Mouse (Mus musculus): Measurements from ENCODE around the gene Slc44a1. TPM values are rescaled to one million over a fixed set of nuclear protein-coding genes. Genes with fewer than 3 reads are reported as not detected.

Slc44a1 gene
- polyA plus RNA-seq (2016; fragmentation: Nextera tagmentation; extraction: Ambion mirVana), result 17.6 and 18.9 TPM in 2 replicates

DNA sequence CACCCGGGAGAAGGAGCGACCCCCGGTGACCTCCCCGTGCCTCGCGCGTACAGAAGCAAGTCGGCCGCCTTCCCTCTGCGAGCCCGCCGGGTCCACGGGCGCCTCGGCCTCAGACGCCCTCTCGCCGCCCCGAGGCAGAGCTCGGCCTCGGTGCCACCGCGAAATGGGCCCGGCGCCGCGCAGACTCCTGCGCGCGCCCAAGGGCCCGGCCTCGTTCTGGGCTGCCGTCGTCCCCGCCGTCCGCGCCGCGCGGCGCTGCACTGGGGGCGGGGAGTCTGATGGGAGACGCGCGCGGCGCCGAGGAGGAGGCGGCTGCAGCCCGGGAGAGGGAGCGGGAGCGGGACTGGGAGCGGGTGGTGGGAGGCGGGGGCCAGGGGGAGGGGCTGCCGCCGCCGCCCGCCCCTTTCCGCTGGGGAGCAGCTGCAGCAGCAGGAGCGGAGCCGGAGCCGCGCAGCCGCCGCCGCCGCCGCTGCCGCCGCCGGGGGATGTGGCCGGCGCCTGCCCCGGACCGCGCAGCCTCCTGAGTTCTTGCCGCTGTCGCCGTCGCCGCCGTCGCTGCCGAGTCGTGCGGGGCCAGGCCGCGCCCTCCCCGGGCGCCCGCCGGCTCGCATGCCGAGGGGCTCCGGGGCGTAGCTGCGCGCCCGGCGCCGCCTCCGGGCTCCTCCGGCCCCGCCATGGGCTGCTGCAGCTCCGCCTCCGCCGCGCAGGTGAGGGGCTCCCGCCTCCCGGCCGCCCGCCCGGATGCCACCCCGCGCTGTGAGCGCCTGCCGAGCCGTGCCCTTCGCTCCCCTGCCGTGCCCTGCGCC lies at the start of gene Slc44a1:
Gene Slc44a1 (plus strand): TSS at position 404 of the 806 bp plus-strand sequence.
- WGBS, result under 1% methylated on average over 37 of the region's 122 CpGs
- Histone ChIP-seq H3K9ac (replicated peaks) (peak within 1 kb of the TSS; percentile 87), H3K4me3 (peak within 1 kb of the TSS; percentile 86), H3K27ac (replicated peaks) (peak within 1 kb of the TSS; percentile 78), H3K4me2 (replicated peaks) (peak within 1 kb of the TSS; percentile 100), H3K36me3 (no peaks in the 10 kb centered on the region), H3K27me3 (peaks cover 21% of the 10 kb centered on the region), H3K9me3 (no peaks in the 10 kb centered on the region), H3K4me1 (peaks cover 4% of the 10 kb centered on the region; the same call in 1 of the 2 replicates)
- ATAC-seq (ENCODE audit: low FRiP score, low read depth), result peak; percentile 97

DNA sequence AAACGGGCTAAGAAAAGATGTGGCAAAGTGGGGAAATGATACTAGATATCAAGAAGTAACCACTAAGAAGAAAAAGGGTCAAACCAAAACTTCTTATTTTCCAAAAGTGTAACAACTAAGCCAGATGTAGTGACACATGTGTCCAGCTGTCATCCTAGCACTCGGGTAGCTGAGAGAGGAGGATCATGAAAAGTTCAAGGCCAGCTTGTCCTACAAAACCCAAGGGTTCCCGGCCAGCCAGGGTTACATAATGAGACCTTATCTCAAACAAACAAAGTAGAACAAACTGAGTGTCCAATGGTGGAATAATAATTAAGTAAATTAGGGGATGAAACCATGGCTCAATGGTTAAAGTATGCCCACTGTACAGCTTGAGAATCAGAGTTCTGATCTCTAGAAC lies 45.2 kb upstream of the Slc44a1 start:
- H3K36me3 ChIP-seq, result no peaks in the 10 kb centered on the region
- H3K4me2 ChIP-seq (replicated peaks), result no peak overlapping the region
- 87% methylated on average over 3 of the region's 3 CpGs for WGBS
- no peak overlapping the region for H3K27ac ChIP-seq (replicated peaks)
- no peak overlapping the region for H3K9ac ChIP-seq (replicated peaks)
- no peaks in the 10 kb centered on the region for H3K4me1 ChIP-seq
- H3K27me3 ChIP-seq, result no peaks in the 10 kb centered on the region
- ATAC-seq (ENCODE audit: low FRiP score, low read depth), result no peak
- H3K4me3 ChIP-seq, result no peak overlapping the region
- H3K9me3 ChIP-seq, result no peaks in the 10 kb centered on the region

DNA sequence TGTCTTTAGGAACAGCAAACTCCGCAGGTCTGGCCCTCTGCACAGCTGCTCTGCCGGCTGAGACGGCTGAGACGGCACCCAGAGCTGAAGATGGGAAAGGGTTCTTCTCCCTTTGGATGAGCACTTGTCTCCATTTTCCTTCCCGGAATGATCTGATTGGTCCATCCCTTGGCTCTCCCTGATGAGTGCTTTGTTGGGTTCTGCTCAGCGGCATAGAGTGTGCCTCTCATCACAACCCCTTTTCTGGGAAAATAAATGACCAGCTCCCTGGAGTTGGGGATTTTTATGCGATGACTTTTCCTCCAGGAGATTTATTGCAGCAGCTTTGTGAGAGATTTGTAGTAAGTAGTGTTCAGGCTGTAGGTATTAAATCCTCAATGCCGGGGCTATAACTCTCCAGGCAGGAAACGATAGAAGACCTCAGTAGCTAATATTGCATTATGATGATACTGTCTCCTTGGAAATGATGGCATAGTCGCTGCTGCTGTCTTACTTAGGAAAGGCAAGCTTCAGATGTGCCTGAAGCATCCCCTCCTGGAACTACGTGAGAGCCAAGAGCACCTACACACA lies 43.5 kb upstream of the Slc44a1 start:
- no peaks in the 10 kb centered on the region for H3K4me1 ChIP-seq
- H3K9me3 ChIP-seq, result no peaks in the 10 kb centered on the region
- WGBS, result 85% methylated on average over 11 of the region's 11 CpGs
- no peaks in the 10 kb centered on the region for H3K36me3 ChIP-seq
- H3K27me3 ChIP-seq, result no peaks in the 10 kb centered on the region
- no peak for ATAC-seq (ENCODE audit: low FRiP score, low read depth)
- no peak overlapping the region for H3K4me3 ChIP-seq
- H3K27ac ChIP-seq (replicated peaks), result no peak overlapping the region
- no peak overlapping the region for H3K4me2 ChIP-seq (replicated peaks)
- no peak overlapping the region for H3K9ac ChIP-seq (replicated peaks)

DNA sequence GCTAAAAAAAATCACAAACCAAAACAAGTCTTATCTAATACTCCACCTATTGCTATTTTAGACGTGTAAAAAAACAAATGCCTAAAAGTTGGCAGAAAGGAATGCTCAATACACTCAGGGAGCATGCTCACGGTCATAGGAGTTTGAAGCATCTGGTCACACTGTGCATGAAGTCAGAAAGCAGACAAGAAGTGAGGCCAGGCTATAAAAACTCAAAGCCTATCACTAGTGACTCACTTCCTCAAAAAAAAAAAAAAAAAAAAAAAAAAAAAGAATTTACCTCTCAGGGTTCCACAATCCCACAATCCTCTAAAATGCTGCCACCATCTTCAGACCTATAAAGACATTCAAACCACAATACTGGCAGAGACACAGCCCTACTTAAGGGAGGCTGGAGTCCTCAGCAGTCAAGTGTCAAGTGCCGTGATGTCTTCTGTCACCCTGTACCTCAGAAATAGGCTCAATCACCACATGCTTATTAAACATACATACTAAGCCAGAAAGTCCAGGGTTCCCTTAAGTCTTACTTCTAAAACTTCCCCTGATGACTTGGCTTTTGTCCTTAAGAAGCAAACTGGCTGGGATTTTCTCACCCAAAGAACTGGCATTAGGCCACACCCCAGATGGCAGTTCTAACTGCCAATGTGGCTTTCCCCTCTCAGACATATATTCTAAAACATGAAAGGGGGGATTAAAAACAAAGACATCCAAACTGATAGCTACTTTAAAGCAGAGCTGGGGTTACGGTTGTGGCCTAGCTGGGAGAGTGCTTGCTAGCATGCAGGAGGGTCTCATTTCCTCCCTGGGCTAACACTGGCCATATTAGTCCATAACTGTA lies 42.7 kb upstream of the Slc44a1 start:
- no peak for ATAC-seq (ENCODE audit: low FRiP score, low read depth)

DNA sequence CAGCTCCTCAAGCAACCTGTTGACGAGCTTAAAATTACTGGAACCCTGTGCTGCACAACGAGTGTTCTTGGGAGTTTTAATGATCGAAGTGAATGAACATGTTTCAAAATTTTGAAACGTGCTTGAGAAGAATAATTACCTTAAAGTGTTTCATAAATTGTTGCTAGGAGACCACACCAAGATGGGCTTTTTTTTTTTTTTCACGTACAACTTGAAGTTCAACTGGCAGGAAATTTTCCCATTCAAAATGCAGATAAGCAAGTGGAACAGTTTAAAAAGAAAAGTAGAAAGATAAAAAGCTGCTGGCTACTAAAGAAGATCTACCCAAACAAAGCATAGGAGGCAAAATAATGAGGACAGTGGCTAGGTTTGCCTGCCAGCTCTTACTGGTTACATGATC lies 41.7 kb upstream of the Slc44a1 start:
- Histone ChIP-seq H3K27me3 (no peaks in the 10 kb centered on the region), H3K36me3 (no peaks in the 10 kb centered on the region), H3K9ac (replicated peaks) (no peak overlapping the region), H3K27ac (replicated peaks) (no peak overlapping the region), H3K4me2 (replicated peaks) (no peak overlapping the region), H3K4me3 (no peak overlapping the region), H3K9me3 (no peaks in the 10 kb centered on the region), H3K4me1 (no peaks in the 10 kb centered on the region)
- WGBS, result 74% methylated on average over 5 of the region's 5 CpGs
- no peak for ATAC-seq (ENCODE audit: low FRiP score, low read depth)

More for the DNA sequence above, 42.7 kb upstream of the Slc44a1 start:
- Histone ChIP-seq H3K4me1 (no peaks in the 10 kb centered on the region), H3K36me3 (no peaks in the 10 kb centered on the region), H3K27ac (replicated peaks) (no peak overlapping the region), H3K4me3 (no peak overlapping the region), H3K9ac (replicated peaks) (no peak overlapping the region), H3K9me3 (no peaks in the 10 kb centered on the region), H3K27me3 (no peaks in the 10 kb centered on the region), H3K4me2 (replicated peaks) (no peak overlapping the region)
- 74% methylated on average over 4 of the region's 4 CpGs for WGBS

DNA sequence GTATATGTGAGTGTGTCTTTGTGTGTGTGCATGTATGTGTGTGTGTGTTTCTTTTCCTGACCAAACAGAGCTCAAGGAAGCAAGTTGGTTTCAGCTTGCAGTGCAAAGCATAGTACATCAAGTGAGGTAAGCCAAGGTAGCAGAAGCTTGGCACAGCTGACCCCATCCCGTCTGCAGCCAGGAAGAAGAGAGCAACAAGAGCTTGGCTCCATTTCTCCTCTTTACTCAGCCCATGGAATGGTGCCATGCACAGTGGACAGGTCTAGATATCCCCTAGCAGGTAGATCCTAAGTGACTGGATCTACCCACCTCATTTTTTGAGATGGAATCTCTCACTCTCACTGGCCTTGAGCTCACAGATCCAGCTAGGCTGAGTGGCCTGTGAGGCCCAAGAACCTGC lies 40.8 kb upstream of the Slc44a1 start:
- Histone ChIP-seq H3K9me3 (no peaks in the 10 kb centered on the region), H3K9ac (replicated peaks) (no peak overlapping the region), H3K27me3 (no peaks in the 10 kb centered on the region), H3K27ac (replicated peaks) (no peak overlapping the region), H3K4me2 (replicated peaks) (no peak overlapping the region), H3K4me1 (no peaks in the 10 kb centered on the region), H3K4me3 (no peak overlapping the region), H3K36me3 (no peaks in the 10 kb centered on the region)
- 94% methylated on average over 1 of the region's 1 CpGs for WGBS
- ATAC-seq (ENCODE audit: low FRiP score, low read depth), result no peak

DNA sequence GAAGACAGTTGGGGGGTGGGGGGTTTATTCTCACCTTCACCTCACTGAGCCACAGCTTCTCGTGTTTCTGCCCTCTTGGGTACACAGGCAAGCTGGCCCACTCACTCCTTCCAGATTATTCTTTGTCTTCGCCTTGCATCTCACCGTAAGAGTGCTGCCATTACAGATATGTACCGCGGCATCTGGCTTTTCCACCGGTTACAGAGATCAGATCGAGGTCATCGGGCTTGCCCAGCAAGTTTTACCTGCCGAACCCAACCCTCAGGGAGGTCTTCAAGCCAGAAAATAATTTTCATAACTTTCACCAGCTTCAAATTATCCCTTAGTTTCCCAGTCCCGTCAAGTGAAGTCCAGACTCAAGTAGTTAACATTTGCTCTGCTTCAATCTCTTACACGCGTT lies 36.8 kb upstream of the Slc44a1 start:
- Histone ChIP-seq H3K9ac (replicated peaks) (no peak overlapping the region), H3K9me3 (no peaks in the 10 kb centered on the region), H3K27ac (replicated peaks) (no peak overlapping the region), H3K36me3 (no peaks in the 10 kb centered on the region), H3K4me1 (no peaks in the 10 kb centered on the region), H3K27me3 (no peaks in the 10 kb centered on the region), H3K4me2 (replicated peaks) (no peak overlapping the region), H3K4me3 (no peak overlapping the region)
- 95% methylated on average over 12 of the region's 12 CpGs for WGBS
- ATAC-seq (ENCODE audit: low FRiP score, low read depth), result no peak

DNA sequence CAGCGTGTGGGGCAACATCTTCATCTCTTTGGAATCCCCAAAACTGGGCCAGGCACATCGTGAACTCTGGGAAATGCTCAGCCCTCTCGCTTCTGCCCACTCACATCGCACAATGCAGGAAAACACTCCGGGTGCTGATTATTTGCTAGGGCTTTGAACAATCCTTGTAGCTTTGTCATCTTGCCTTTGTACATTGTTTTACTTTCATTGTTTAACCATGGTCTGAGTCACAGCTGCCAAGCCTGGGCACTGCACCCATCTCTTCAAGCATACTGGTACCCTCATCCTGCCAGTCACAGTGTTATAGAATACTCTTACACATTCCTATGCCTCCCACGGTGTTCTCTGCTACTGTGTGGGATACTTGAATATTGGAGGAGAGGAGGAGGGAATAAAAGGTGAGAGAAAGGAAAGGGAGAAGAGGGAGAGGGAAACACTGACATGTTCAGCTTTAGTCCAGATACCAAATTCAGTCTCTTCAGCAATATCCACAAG lies 35.7 kb upstream of the Slc44a1 start:
- Histone ChIP-seq H3K4me2 (replicated peaks) (no peak overlapping the region), H3K4me3 (no peak overlapping the region), H3K9me3 (no peaks in the 10 kb centered on the region), H3K27ac (replicated peaks) (no peak overlapping the region), H3K27me3 (no peaks in the 10 kb centered on the region), H3K36me3 (no peaks in the 10 kb centered on the region), H3K9ac (replicated peaks) (no peak overlapping the region), H3K4me1 (no peaks in the 10 kb centered on the region)
- WGBS, result 95% methylated on average over 6 of the region's 6 CpGs
- ATAC-seq (ENCODE audit: low FRiP score, low read depth), result no peak

DNA sequence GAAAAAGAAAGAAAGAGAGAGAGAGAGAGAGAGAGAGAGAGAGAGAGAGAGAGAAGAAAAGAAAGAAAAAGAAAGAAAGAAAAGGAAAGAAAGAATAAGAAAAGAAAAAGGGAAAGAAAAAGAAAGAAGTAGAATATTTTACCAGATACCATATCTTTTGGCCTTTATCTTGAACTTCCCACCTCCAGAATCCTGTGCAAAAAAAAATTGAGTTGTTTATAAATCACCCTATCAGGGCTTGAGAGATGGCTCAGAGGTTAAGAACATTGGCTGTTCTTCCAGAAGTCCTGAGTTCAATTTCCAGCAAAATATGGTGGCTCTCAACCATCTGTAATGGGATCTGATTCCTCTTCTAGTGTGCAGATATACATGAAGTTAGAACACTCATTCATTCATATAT lies 33.3 kb upstream of the Slc44a1 start:
- Histone ChIP-seq H3K4me1 (no peaks in the 10 kb centered on the region), H3K9ac (replicated peaks) (no peak overlapping the region), H3K27me3 (no peaks in the 10 kb centered on the region), H3K27ac (replicated peaks) (no peak overlapping the region), H3K9me3 (no peaks in the 10 kb centered on the region), H3K4me2 (replicated peaks) (no peak overlapping the region), H3K36me3 (no peaks in the 10 kb centered on the region), H3K4me3 (no peak overlapping the region)
- ATAC-seq (ENCODE audit: low FRiP score, low read depth), result no peak

DNA sequence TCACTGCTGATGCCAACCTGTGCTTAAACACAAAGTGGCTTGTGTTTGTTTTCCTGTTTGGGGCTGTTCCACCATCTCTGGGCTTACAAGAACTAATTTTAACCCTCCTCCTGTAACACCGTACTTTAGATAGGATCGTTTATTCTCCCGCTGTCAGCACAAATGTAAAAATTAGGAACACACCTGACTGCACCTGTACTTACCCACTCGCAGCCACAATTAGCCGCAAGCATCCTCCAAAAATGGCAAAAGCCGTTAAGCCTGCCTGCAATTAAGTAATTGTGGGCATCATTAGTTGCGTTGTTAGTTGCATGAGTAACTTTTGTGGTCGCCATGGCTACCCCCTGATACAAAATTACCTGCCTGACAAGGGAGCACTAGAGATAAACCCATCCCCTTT lies 31.4 kb upstream of the Slc44a1 start:
- no peak overlapping the region for H3K9ac ChIP-seq (replicated peaks)
- no peak overlapping the region for H3K27ac ChIP-seq (replicated peaks)
- no peaks in the 10 kb centered on the region for H3K9me3 ChIP-seq
- no peak overlapping the region for H3K4me2 ChIP-seq (replicated peaks)
- no peak for ATAC-seq (ENCODE audit: low FRiP score, low read depth)
- H3K4me3 ChIP-seq, result no peak overlapping the region
- WGBS, result 83% methylated on average over 8 of the region's 8 CpGs
- no peaks in the 10 kb centered on the region for H3K36me3 ChIP-seq
- no peaks in the 10 kb centered on the region for H3K4me1 ChIP-seq
- no peaks in the 10 kb centered on the region for H3K27me3 ChIP-seq

DNA sequence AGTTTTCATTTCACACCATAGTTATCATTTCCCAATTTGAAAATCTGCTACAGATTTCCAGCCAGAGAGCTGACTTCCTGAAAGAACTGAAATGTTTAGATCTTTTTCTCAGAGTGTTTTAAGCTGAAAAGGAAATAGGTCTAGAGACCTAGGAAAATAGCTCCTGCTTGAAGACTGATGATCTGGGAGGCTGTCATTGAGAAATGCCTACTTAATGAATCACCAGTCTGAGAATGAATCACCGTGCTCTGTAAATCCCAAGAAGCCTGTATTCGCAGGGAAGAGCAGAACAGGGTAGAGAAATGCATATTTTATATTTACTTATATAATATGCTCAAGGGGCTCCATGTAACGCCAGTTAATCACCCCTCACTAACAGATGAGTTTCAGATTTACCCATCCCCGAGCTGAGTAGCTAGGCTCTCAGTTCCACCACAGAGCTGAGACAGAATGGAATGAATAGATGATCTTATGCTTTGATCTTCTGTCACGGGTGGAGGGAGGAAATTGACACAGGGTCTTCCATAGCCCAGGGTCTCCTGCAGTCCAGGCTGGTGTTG lies 30.6 kb upstream of the Slc44a1 start:
- H3K4me2 ChIP-seq (replicated peaks), result no peak overlapping the region
- H3K4me1 ChIP-seq, result no peaks in the 10 kb centered on the region
- H3K36me3 ChIP-seq, result no peaks in the 10 kb centered on the region
- ATAC-seq (ENCODE audit: low FRiP score, low read depth), result no peak
- no peaks in the 10 kb centered on the region for H3K27me3 ChIP-seq
- no peaks in the 10 kb centered on the region for H3K9me3 ChIP-seq
- no peak overlapping the region for H3K4me3 ChIP-seq
- no peak overlapping the region for H3K27ac ChIP-seq (replicated peaks)
- WGBS, result 39% methylated on average over 5 of the region's 5 CpGs
- H3K9ac ChIP-seq (replicated peaks), result no peak overlapping the region

DNA sequence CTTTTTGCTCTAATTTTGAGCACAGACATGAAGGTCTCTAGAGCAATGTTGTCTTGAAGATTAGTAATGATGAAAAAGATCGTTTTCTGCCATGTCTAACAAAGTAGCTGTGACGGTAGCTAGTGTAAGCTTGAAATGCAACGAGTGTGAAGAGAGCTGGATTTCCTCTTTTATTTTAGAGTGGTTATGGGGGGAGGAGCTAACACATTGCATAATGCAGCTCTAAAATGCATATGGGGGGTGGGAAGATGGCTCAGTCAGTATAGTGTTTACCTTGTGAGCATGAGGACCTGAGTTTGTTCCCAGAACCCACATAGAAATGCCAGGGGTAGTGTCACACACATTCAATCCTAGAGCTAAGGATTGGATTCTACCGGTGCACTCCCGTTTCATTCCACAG lies 29.5 kb upstream of the Slc44a1 start:
- Histone ChIP-seq H3K36me3 (no peaks in the 10 kb centered on the region), H3K4me3 (no peak overlapping the region), H3K4me2 (replicated peaks) (no peak overlapping the region), H3K27ac (replicated peaks) (no peak overlapping the region), H3K4me1 (no peaks in the 10 kb centered on the region), H3K9me3 (no peaks in the 10 kb centered on the region), H3K9ac (replicated peaks) (no peak overlapping the region), H3K27me3 (no peaks in the 10 kb centered on the region)
- ATAC-seq (ENCODE audit: low FRiP score, low read depth), result no peak
- WGBS, result 85% methylated on average over 5 of the region's 5 CpGs

Measured in midbrain, embryonic 12.5 days (tissue).